Mouse (Mus musculus) left cerebral cortex, postnatal 14 days (tissue): ENCODE results near the gene Gm28047. TPM values are rescaled to one million over a fixed set of nuclear protein-coding genes. Genes with fewer than 3 reads are reported as not detected.
"Not testable (repeated sequence)": the region's sequence is repeated elsewhere in the genome, so short reads cannot be mapped to it uniquely, and the experiment has no call there.

Experiments used
- DNase-seq, 2 experiments: peaks; one replicate each; pipeline ENCODE4 v3.0.0; 2021 to 2022; ENCODE audit warnings: low spot score in 2 of 2, mixed read lengths in 1 of 2
- intact Hi-C: fragments of 180-260 bp; cut with DNase I; formaldehyde crosslinking; loops from one replicate; pipeline ENCODE4 v1.15.1; 2025
- total RNA-seq, 2 experiments: library from RNA; stranded (reverse); gene quantifications; 2 replicates each; pipeline ENCODE4 v1.2.3; 2021

Gene Gm28047
- total RNA-seq, 2 experiments from 2014 or later, result 1.4 TPM; not detected in 1

GRCm38 (mm10) chr15:102624291-102624969 lies 437 bp downstream of the Gm28047 start:
- intact Hi-C loops, result loop anchor here (2.0 kb wide), 1 partner anchor 46 kb away; no protein-coding TSS in a partner anchor
- peak; percentile 7 to 27 for DNase-seq

GRCm38 (mm10) chr15:102623121-102623520 lies 1.7 kb downstream of the Gm28047 start:
- DNase-seq, result no peak
- intact Hi-C loops, result no loop called here

GRCm38 (mm10) chr15:102622536-102622935 lies 2.3 kb downstream of the Gm28047 start:
- intact Hi-C loops, result no loop called here
- DNase-seq, result no peak

- DNase-seq, result no peak
- intact Hi-C loops, result no loop called here
These were observed 4.1 kb downstream of the Gm28047 start for GRCm38 (mm10) chr15:102620765-102621164.

- DNase-seq, result no peak
- intact Hi-C loops, result no loop called here
These were observed 5.4 kb downstream of the Gm28047 start for GRCm38 (mm10) chr15:102619486-102619885.

GRCm38 (mm10) chr15:102617654-102618053 lies 7.2 kb downstream of the Gm28047 start:
- intact Hi-C loops, result no loop called here

GRCm38 (mm10) chr15:102616174-102616573 lies 8.7 kb downstream of the Gm28047 start:
- intact Hi-C loops, result no loop called here
- no peak for DNase-seq

More at GRCm38 (mm10) chr15:102617654-102618053, 7.2 kb downstream of the Gm28047 start:
- DNase-seq, result no peak

- no peak for DNase-seq
- intact Hi-C loops, result no loop called here
These were observed 10.6 kb downstream of the Gm28047 start for GRCm38 (mm10) chr15:102614224-102614623.

- intact Hi-C loops, result no loop called here
These were observed 11.9 kb downstream of the Gm28047 start for GRCm38 (mm10) chr15:102612966-102613365.

GRCm38 (mm10) chr15:102608586-102608985 lies 16.3 kb downstream of the Gm28047 start:
- not testable (repeated sequence) for DNase-seq

More at GRCm38 (mm10) chr15:102612966-102613365, 11.9 kb downstream of the Gm28047 start:
- DNase-seq, result no peak

GRCm38 (mm10) chr15:102593996-102594656 lies 30.7 kb downstream of the Gm28047 start:
- DNase-seq, result no peak
- intact Hi-C loops, result loop anchor here (5.0 kb wide), 1 partner anchor 63 kb away; no protein-coding TSS in a partner anchor

More at GRCm38 (mm10) chr15:102608586-102608985, 16.3 kb downstream of the Gm28047 start:
- intact Hi-C loops, result not testable (repeated sequence)

GRCm38 (mm10) chr15:102592674-102593073 lies 32.2 kb downstream of the Gm28047 start:
- intact Hi-C loops, result loop anchor here (5.0 kb wide), 1 partner anchor 65 kb away; no protein-coding TSS in a partner anchor
- DNase-seq, result no peak

GRCm38 (mm10) chr15:102590567-102590966 lies 34.3 kb downstream of the Gm28047 start:
- intact Hi-C loops, result loop anchor here (5.0 kb wide), 1 partner anchor 67 kb away; no protein-coding TSS in a partner anchor
- DNase-seq, result no peak

- intact Hi-C loops, result loop anchor here (5.0 kb wide), 1 partner anchor 67 kb away; no protein-coding TSS in a partner anchor
- no peak for DNase-seq
These were observed 35.0 kb downstream of the Gm28047 start for GRCm38 (mm10) chr15:102589826-102590225.

GRCm38 (mm10) chr15:102585501-102585900 lies 39.4 kb downstream of the Gm28047 start:
- no peak for DNase-seq
- intact Hi-C loops, result no loop called here

GRCm38 (mm10) chr15:102583708-102584383 lies 41.0 kb downstream of the Gm28047 start:
- intact Hi-C loops, result loop anchor here (5.0 kb wide), 1 partner anchor 88 kb away; the partner anchor contains the start of gene Atp5g2
- DNase-seq, result peak; percentile 49 to 74

- DNase-seq, result no peak
- intact Hi-C loops, result loop anchor here (5.0 kb wide), 1 partner anchor 91 kb away; the partner anchor contains the start of gene Atp5g2
These were observed 43.7 kb downstream of the Gm28047 start for GRCm38 (mm10) chr15:102581205-102581604.

- DNase-seq, result no peak
- intact Hi-C loops, result no loop called here
These were observed 46.5 kb downstream of the Gm28047 start for GRCm38 (mm10) chr15:102578351-102578750.

- intact Hi-C loops, result no loop called here
- DNase-seq, result peak in 1 of 2 experiments; percentile 24
These were observed 47.9 kb downstream of the Gm28047 start for GRCm38 (mm10) chr15:102576972-102577371.

GRCm38 (mm10) chr15:102572081-102572480 lies 52.8 kb downstream of the Gm28047 start:
- DNase-seq, result no peak
- intact Hi-C loops, result no loop called here
